Mouse (Mus musculus): ENCODE measurements at regions not wholly inside any gene's neighbourhood (a gene's known extent, or its start where the extent isn't known, plus 50 kb on each side); places are given as distances from the start of the nearest gene placed in this dataset.
A peak's percentile ranks its signal among the peaks of the same experiment; 100 is the strongest.

DNA sequence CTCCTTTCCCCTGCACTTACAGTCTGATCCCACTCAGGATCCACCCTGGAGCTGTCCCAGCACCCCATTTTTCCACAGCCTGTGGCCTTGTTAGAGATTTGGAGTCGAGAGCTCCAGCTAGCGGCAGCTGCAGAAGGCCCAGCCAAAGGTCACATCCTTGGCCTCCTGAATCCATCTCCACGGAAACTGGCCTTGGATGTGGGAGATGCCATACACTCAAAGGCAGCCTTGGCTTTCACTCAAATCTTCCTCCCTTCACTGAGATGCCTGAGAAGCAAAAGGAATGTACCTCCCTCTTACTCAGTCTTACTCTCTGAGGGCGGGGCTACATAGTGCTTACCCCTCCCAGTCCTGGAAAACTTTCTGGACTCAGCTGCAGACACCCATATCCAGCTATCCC lies 56.2 kb upstream of the Ky start:
- DNase-seq (ENCODE audit: extremely low spot score, low spot score), result no peak

DNA sequence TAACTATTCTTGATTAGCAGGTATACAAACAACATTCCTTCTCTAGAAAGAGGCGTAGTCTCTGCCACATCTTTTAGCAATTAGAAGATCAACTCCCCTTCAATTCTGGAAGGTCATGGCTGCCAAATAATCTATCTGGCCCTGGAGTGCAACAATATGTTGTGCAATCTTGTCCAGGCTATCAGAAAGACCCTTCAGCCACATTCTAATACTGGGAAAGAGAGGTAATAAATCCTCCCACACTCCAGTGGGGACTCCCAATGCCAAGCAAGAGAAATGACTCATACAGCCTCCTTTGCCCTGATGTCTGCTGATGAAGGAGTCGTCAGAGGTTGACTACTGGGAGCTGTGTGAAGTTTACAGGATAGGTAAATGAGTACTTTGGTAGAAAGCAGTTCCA lies 59.5 kb upstream of the Ky start:
- DNase-seq (ENCODE audit: extremely low spot score, low spot score), result no peak

DNA sequence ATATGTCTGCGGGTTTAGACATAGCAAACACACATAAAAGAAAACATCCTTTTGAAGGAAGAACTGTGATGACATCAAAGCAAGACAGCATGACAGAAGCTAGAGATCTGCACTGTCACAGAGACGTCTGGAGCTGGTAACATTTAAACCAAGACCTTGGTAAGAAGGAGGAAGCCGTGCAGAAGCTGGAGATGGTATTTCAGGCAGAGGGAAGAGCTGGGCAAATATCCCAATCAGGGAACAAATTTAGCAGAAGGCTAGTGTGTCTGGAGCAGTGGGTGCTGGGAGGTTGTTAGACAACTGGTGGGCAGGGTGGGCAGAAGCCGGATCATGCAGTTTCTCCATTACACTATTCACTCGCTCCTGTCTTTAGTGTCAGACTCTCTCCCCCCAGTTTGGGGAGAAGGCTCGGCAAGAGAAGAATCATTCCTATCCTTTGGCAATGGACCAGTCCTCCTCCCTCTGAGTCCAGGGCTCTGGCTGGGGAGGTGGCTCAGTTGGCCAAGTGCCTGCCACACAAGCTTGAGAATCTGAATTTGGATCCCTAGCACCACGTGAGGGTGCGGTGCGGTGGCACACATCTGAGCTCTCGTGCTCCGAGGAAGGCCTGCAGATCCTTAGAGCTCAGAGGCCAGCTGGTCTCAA lies 63.2 kb upstream of the Ky start:
- DNase-seq (ENCODE audit: extremely low spot score, low spot score), result no peak

DNA sequence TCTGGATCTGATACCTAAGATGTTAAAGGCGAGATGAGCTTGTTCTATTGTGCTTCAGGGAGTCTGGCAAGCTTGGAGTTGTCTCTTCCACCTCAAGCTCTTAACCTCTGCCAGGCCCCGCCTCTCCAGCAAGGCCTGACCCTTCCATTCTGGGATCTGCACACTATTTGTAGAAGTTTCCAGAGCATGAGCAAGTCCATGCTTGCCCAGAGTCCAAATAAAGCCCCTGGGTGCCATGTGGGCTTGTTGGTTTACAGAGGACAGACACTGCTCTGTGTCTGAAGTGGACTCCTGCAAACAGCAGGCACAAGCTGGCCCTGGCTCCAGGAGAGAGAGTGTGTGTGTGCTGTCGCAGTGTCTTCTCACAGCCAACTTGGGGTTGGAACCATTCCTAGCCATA lies 67.9 kb upstream of the Ky start:
- DNase-seq (ENCODE audit: extremely low spot score, low spot score), result no peak

DNA sequence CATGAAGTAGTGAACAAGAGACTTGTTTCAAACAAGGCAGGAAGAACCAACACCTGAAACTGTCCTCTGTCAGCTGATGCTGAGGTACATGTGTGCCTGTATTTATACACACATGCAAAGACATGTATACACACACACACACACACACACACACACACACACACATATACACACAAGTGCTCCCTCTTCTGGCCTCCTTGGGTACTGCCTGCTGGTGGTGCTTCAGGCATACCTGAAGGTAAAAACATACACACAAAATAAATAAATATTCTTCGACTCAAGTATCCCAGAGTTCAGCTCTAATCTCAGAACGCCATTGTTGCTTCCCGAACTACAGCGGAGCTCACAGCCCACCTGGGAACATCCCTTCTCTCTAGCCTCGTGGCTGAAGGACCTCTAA lies 69.2 kb upstream of the Ky start:
- DNase-seq (ENCODE audit: extremely low spot score, low spot score), result peak; percentile 22

- no peak for DNase-seq (ENCODE audit: extremely low spot score, low spot score)
Observed at GRCm38 (mm10) chr9:102428031-102428430, 73.5 kb upstream of the Ephb1 start.

DNA sequence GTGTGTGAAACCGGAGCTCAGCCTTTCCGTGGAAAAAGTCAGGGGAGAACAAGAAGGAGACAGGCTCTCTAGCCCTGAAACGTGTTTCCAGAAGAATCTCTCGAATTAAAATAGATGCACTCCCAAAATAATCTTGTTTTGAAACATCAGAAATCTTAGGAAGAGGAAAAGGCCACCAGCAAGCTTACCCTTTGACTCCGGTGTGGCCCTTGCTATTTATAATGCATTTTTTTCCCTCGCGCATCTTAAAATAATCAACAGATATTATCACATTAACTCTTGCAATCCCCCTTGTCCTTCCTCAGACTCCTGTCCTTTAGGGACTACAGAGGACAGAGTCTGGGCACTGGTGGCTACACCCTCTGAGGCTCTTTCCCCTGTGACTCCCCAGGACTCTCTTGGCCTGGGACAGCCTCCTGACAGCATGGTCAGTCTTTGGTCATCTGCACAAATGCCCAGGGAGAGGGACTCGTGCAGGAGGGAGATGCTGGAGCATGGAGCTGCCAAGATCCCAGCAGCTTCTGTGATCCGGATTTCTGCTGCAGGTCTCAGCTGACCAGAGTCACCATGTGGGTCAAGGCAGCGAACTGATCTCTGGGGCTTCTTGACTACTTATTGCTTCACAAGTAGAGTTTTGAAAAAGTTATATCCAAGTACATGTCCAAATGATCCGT lies 70.3 kb upstream of the Ephb1 start:
- no peak for DNase-seq (ENCODE audit: extremely low spot score, low spot score)

GRCm38 (mm10) chr9:102423919-102424671 lies 69.6 kb upstream of the Ephb1 start:
- peak; percentile 77 for DNase-seq (ENCODE audit: extremely low spot score, low spot score)

DNA sequence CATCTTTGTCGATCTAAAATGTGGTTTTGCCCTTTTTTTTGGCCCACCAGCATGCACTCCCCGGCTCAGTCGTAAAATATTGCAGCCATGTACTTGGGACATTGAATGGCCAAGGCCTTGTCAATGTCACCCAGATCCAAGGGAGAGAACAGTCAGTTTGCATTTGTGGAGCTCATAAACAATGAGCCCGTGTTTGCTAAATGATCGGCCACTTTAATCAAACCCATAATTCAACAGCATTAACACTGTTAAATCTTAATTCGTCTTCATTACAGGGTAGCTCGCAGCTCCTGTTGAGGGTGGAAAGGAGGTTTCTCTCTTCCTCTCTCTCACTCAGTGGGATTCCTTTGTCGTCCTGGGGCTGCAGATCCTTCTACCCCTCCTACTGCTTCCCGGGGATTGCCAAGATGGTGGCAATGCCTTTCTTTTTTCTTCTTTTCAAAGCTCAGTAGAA lies 69.0 kb upstream of the Ephb1 start:
- DNase-seq (ENCODE audit: extremely low spot score, low spot score), result no peak

- no peak for DNase-seq (ENCODE audit: extremely low spot score, low spot score)
Observed at GRCm38 (mm10) chr9:102421826-102422225, 67.3 kb upstream of the Ephb1 start.

- no peak for DNase-seq (ENCODE audit: extremely low spot score, low spot score)
Observed at GRCm38 (mm10) chr9:102420196-102420595, 65.7 kb upstream of the Ephb1 start.

DNA sequence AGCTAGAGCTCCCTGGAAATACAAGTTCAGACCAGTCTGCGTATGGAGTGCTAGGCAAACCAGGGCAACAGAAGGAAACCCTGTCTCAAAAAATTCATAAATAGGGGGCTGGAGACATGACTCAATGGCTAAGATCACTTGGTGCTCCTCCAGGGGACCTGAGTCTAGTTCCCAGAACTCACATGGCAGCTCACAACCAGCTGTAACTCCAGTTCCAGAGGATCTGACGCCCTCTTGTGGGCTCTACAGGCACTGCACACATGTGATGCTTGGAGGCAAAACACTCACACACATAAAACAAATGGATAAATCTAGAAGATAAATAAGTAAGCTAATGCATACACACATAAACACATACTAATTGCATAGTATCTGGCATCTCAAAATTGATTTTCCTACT lies 59.1 kb upstream of the Ephb1 start:
- DNase-seq (ENCODE audit: extremely low spot score, low spot score), result no peak

GRCm38 (mm10) chr9:102410666-102411065 lies 56.2 kb upstream of the Ephb1 start:
- DNase-seq (ENCODE audit: extremely low spot score, low spot score), result no peak

GRCm38 (mm10) chr9:102406017-102406416 lies 51.5 kb upstream of the Ephb1 start:
- no peak for DNase-seq (ENCODE audit: extremely low spot score, low spot score)
